Mouse (Mus musculus): Measurements from ENCODE around the gene Gm13941.

Gene Gm13941

GRCm38 (mm10) chr2:111105882-111106281, at the start of gene Gm13941:
Gene Gm13941, minus strand, starts transcription at chr2:111105982.
- DNase-seq = no peak

- no peak for DNase-seq
Measured at GRCm38 (mm10) chr2:111152836-111153235, 47.1 kb upstream of the Gm13941 start, which contains the start of gene Gm15130. Gene Gm15130, minus strand, starts transcription at chr2:111152936.

- DNase-seq = no peak
Measured at GRCm38 (mm10) chr2:111135739-111136138, 30.0 kb upstream of the Gm13941 start.

GRCm38 (mm10) chr2:111058586-111059261, 47.1 kb downstream of the Gm13941 start:
- no peak for DNase-seq

Measured in kidney, adult 11 months (tissue).